In genomic region chr10:5549871-5550167, GRCm38 (mm10) we compare ENCODE assay signal across 8 mouse cellular contexts. TPM values are rescaled to one million over a fixed set of nuclear protein-coding genes. Genes with fewer than 3 reads are reported as not detected.
DNase-seq lines count a peak whose midpoint lies in the region; ATAC-seq lines count a peak whose summit lies in the region.

No protein-coding gene starts in this region.

- peak; percentile 49 for DNase-seq in heart, adult 8-10 months (ENCODE audit: low spot score)
- DNase-seq in heart, postnatal 14 days: no peak
- DNase-seq in forebrain, embryonic 10.5 days (ENCODE audit: extremely low spot score, low spot score): no peak
- no peak for DNase-seq in left cerebral cortex, postnatal 36 days (ENCODE audit: low spot score in 2 of 2)
- DNase-seq in layer of hippocampus, adult 8-10 months (ENCODE audit: low spot score in 2 of 2): no peak
- DNase-seq in adrenal gland, postnatal 4 days (ENCODE audit: low spot score in 2 of 2): no peak

- peaks cover 18% of the 10 kb centered on the region for H3K27me3 ChIP-seq in forebrain, embryonic 10.5 days (ENCODE audit: poor library complexity, severe bottlenecking)
- H3K27me3 ChIP-seq in intestine, embryonic 16.5 days (replicated peaks; ENCODE audit: control insufficient read depth, insufficient read depth, low read length): peaks cover 3% of the 10 kb centered on the region
- peaks cover 3% of the 10 kb centered on the region; the same call in 1 of the 2 replicates for H3K27me3 ChIP-seq in midbrain, embryonic 13.5 days

- H3K4me3 ChIP-seq in forebrain, embryonic 10.5 days: peak overlapping the region; percentile 67
- H3K4me3 ChIP-seq in intestine, embryonic 16.5 days (ENCODE audit: low read length): peak overlapping the region; percentile 54
- peak overlapping the region; percentile 62 for H3K4me3 ChIP-seq in midbrain, embryonic 13.5 days (replicated peaks)

- H3K4me2 ChIP-seq in intestine, embryonic 16.5 days (ENCODE audit: low read depth, low read length): peak overlapping the region; percentile 92
- H3K4me2 ChIP-seq in midbrain, embryonic 13.5 days (replicated peaks): peak overlapping the region; percentile 76

- H3K4me1 ChIP-seq in forebrain, embryonic 10.5 days: peaks cover 14% of the 10 kb centered on the region
- H3K4me1 ChIP-seq in intestine, embryonic 16.5 days (ENCODE audit: control insufficient read depth, insufficient read depth, low read length): peaks cover 9% of the 10 kb centered on the region; the same call in 1 of the 2 replicates
- peaks cover 9% of the 10 kb centered on the region; the same call in 1 of the 2 replicates for H3K4me1 ChIP-seq in midbrain, embryonic 13.5 days (replicated peaks)

- H3K9me3 ChIP-seq in forebrain, embryonic 10.5 days: no peaks in the 10 kb centered on the region
- no peaks in the 10 kb centered on the region for H3K9me3 ChIP-seq in intestine, embryonic 16.5 days (ENCODE audit: control insufficient read depth, low read length)
- no peaks in the 10 kb centered on the region for H3K9me3 ChIP-seq in midbrain, embryonic 13.5 days

- peak overlapping the region; percentile 55; the same call in 1 of the 2 replicates for H3K9ac ChIP-seq in intestine, embryonic 16.5 days (ENCODE audit: low read depth, low read length)
- H3K9ac ChIP-seq in midbrain, embryonic 13.5 days (replicated peaks): peak overlapping the region; percentile 76

- no peak; the same call in 1 of the 2 replicates for ATAC-seq in intestine, embryonic 16.5 days
- ATAC-seq in midbrain, embryonic 13.5 days: no peak; the same call in 1 of the 2 replicates

- WGBS in forebrain, embryonic 10.5 days: 4% methylated on average over 6 of the region's 6 CpGs
- 16% methylated on average over 6 of the region's 6 CpGs for WGBS in intestine, embryonic 16.5 days
- WGBS in midbrain, embryonic 13.5 days: 6% methylated on average over 6 of the region's 6 CpGs

- H3K27ac ChIP-seq in forebrain, embryonic 10.5 days: no peak overlapping the region
- H3K27ac ChIP-seq in intestine, embryonic 16.5 days (ENCODE audit: low read length): no peak overlapping the region
- peak overlapping the region; percentile 78 for H3K27ac ChIP-seq in midbrain, embryonic 13.5 days

- H3K36me3 ChIP-seq in forebrain, embryonic 10.5 days (replicated peaks): no peaks in the 10 kb centered on the region
- H3K36me3 ChIP-seq in intestine, embryonic 16.5 days (ENCODE audit: control insufficient read depth, insufficient read depth, low read length): no peaks in the 10 kb centered on the region
- no peaks in the 10 kb centered on the region for H3K36me3 ChIP-seq in midbrain, embryonic 13.5 days

- intact Hi-C loops in heart, postnatal 14 days (cut with DNase I): loop anchor here (10.0 kb wide), 2 partner anchors 85 to 235 kb away; partner anchors contain the start of gene Vip
- intact Hi-C loops in left cerebral cortex, postnatal 36 days (cut with DNase I): loop anchor here (1.0 to 5.0 kb wide), 3 partner anchors 38 to 188 kb away; no protein-coding TSS in a partner anchor

RNA-seq across cellular contexts. Expression of gene Syne1, which starts 1.5 kb away (rescaled TPM):
- total RNA-seq in heart, adult 8-10 months (2022): 10 to 100 TPM; 57.6 to 65.2 (median 59.0) TPM
- total RNA-seq in heart, postnatal 14 days (2021): 10 to 100 TPM; 64.3 to 67.6 TPM
- polyA plus RNA-seq in forebrain, embryonic 10.5 days (2016; fragmentation: Nextera tagmentation; extraction: Ambion mirVana): 1.5 and 1.7 TPM in 2 replicates
- polyA plus RNA-seq in intestine, embryonic 16.5 days (2015; fragmentation: Nextera tagmentation; extraction: Ambion mirVana): 4.7 TPM in 2 replicates
- 7.3 and 7.5 TPM in 2 replicates for polyA plus RNA-seq in midbrain, embryonic 13.5 days (2015; fragmentation: Nextera tagmentation; extraction: Ambion mirVana)
- total RNA-seq in left cerebral cortex, postnatal 36 days (2021): 100 to 1,000 TPM; 368 to 438 TPM
- 100 to 1,000 TPM; 272 to 326 (median 297) TPM for total RNA-seq in layer of hippocampus, adult 8-10 months (2022)
- total RNA-seq in adrenal gland, postnatal 4 days (2021): 10 to 100 TPM; 24.9 to 25.9 TPM

RNA-seq across cellular contexts. Expression of gene Myct1, which starts 43.8 kb away (rescaled TPM):
- 10 to 100 TPM; 10.6 to 13.6 (median 11.7) TPM for total RNA-seq in heart, adult 8-10 months (2022)
- 10 to 100 TPM; 17.8 to 19.7 TPM for total RNA-seq in heart, postnatal 14 days (2021)
- polyA plus RNA-seq in forebrain, embryonic 10.5 days (2016; fragmentation: Nextera tagmentation; extraction: Ambion mirVana): 1.1 and 1.2 TPM in 2 replicates
- 4.2 and 4.6 TPM in 2 replicates for polyA plus RNA-seq in intestine, embryonic 16.5 days (2015; fragmentation: Nextera tagmentation; extraction: Ambion mirVana)
- 0.95 and 1.1 TPM in 2 replicates for polyA plus RNA-seq in midbrain, embryonic 13.5 days (2015; fragmentation: Nextera tagmentation; extraction: Ambion mirVana)
- total RNA-seq in left cerebral cortex, postnatal 36 days (2021): under 1 TPM; 0.39 to 0.41 TPM
- under 1 TPM; 0.18 to 0.39 (median 0.28) TPM for total RNA-seq in layer of hippocampus, adult 8-10 months (2022)
- 1 to 10 TPM; 7.2 to 8.4 TPM for total RNA-seq in adrenal gland, postnatal 4 days (2021)

Comparison
In these comparisons a context has a peak if more than half of its experiments do, and no peak if none do; other contexts are left out.
1. RNA of gene Myct1, which starts 43.8 kb away (total RNA-seq): 17.8 to 19.7 TPM in heart, postnatal 14 days, 10.6 to 13.6 TPM in heart, adult 8-10 months and 7.2 to 8.4 TPM in adrenal gland, postnatal 4 days; 0.39 to 0.41 TPM in left cerebral cortex, postnatal 36 days and 0.18 to 0.39 TPM in layer of hippocampus, adult 8-10 months; every median in the first group is over 4 times any median in the second.
2. Peak in every context shown above with its lines, with median percentiles within 50 percentile points of each other: H3K4me3 ChIP-seq.